Mouse (Mus musculus) brown adipose tissue, adult 24 weeks (tissue): ENCODE data around the gene Fam111a. TPM values are rescaled to one million over a fixed set of nuclear protein-coding genes. Genes with fewer than 3 reads are reported as not detected.

Source experiments
- H3K27ac ChIP-seq: fragments of 200-500 bp; replicated peaks from 2 replicates; pipeline ENCODE4 v1.5.1; 2012; ENCODE audit warnings: low read depth, mild to moderate bottlenecking, low read length
- H3K4me1 ChIP-seq: fragments of 200-500 bp; 2 replicates; pipeline ENCODE4 v1.6.1; 2012; ENCODE audit warnings: low read length, mixed read lengths; ENCODE audit not compliant: control insufficient read depth, insufficient read depth, insufficient read length
- H3K4me3 ChIP-seq: fragments of 200-500 bp; 2 replicates; pipeline ENCODE4 v1.5.1; 2012; ENCODE audit warnings: low read depth, mild to moderate bottlenecking, low read length, moderate library complexity; ENCODE audit not compliant: insufficient read depth
- polyA plus RNA-seq: library from polyadenylated mRNA; stranded (reverse); fragments of >200 nt; gene quantifications from 2 replicates; pipeline ENCODE4 v1.2.4, GENCODE M21; 2012; ENCODE audit not compliant: missing spikeins, insufficient read depth, insufficient read length

Fam111a gene
- polyA plus RNA-seq, 1 experiment, result 4.5 TPM

GRCm38 (mm10) chr19:12537168-12537567 is 8.4 kb upstream of the Fam111a start:
- Histone ChIP-seq H3K27ac (no peak overlapping the region), H3K4me1 (no peaks in the 10 kb centered on the region), H3K4me3 (no peak overlapping the region)

DNA sequence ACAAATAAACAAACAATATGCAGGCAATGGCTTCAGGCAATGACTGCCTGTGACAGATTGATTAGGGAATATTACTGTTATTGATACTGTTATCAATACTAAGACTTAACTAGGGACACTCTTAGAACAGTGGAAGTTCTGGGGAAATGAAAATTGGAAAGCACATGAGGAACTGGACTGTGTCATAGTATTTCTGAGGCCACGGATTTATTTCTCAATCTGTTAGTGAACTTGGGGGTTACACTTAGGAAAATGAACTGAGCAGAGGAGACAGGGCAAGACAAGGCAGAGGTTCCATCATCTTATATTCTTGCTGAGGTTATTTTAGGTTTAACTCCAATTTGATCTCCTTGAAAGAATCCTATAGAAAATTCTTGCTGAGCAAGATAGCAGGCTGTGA is 5.6 kb upstream of the Fam111a start:
- H3K4me3 ChIP-seq, result no peak overlapping the region
- no peaks in the 10 kb centered on the region for H3K4me1 ChIP-seq
- no peak overlapping the region for H3K27ac ChIP-seq

GRCm38 (mm10) chr19:12540727-12541126 is 4.8 kb upstream of the Fam111a start:
- no peak overlapping the region for H3K27ac ChIP-seq
- H3K4me1 ChIP-seq, result no peaks in the 10 kb centered on the region
- H3K4me3 ChIP-seq, result no peak overlapping the region

- Histone ChIP-seq H3K4me3 (no peak overlapping the region), H3K27ac (no peak overlapping the region), H3K4me1 (no peaks in the 10 kb centered on the region)
Measured at GRCm38 (mm10) chr19:12541644-12542043, 3.9 kb upstream of the Fam111a start.

GRCm38 (mm10) chr19:12549166-12549565 is 3.6 kb downstream of the Fam111a start:
- no peak overlapping the region for H3K4me3 ChIP-seq
- no peak overlapping the region for H3K27ac ChIP-seq
- H3K4me1 ChIP-seq, result no peaks in the 10 kb centered on the region

DNA sequence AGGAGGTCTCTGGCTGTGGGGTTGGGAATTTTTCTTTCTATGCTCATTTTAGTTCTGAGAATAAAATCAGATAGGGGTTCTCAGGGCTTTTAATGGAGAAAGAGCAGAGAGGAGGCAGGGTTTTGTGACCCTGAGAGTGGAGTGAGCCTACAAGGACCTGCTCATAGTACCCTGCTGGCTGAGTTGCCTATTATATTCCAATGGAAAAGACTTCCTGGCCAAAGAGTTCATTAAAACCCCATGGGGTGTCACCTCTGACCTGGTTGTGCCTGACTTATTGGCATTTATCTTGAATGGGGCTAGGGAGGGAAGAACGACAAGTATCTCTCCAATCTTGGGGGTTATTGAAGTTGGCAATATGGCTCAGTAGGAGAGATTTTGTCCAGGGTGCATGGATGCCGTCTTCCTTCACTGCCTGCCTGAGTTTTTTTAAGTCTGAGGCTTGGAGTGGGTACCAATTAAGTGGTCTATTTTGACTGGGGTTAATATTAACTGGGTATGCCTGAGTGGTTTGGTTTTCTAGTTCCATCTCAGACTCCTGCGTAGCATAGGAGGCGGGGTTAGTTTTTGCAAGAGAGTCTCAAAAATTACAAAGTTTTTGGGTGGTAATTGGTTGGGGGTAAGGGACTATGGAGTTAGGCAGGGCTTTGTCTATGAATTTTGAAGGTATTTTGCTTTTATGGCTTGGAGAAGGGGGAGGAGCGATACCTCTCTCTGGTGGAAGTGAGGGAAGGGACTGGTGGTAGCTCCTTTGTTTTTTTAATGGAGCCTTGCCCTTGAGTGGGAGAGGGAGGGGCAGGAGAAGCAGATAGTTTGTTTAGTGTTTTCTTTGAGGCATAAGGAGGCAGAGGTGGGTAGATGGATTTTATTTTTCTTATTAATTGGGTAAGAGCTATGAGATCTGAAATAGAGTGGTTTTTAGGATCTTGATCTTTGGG is 4.7 kb downstream of the Fam111a start:
- Histone ChIP-seq H3K27ac (no peak overlapping the region), H3K4me3 (no peak overlapping the region), H3K4me1 (no peaks in the 10 kb centered on the region)

GRCm38 (mm10) chr19:12556293-12556692 is 10.8 kb downstream of the Fam111a start:
- H3K4me1 ChIP-seq, result no peaks in the 10 kb centered on the region
- H3K4me3 ChIP-seq, result no peak overlapping the region
- no peak overlapping the region for H3K27ac ChIP-seq

DNA sequence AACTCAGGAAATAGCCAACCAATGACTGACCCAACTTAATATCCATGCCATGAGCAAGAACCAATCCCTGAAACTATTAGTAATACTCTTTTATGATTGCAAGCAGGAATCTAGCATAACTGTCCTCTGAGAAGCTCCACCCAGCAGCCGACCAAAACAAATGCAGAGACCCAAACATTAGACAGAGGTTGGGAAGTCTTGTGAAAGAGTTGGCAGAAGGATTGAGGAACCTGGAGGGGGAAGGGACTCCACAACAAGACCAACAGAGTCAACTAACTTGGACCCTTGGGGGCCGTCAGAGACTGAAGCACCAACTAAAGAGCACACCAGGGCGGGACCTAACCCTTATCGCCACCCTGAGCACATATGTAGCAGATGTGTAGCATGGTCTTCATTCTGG is 12.7 kb downstream of the Fam111a start:
- no peaks in the 10 kb centered on the region for H3K4me1 ChIP-seq
- H3K4me3 ChIP-seq, result no peak overlapping the region
- no peak overlapping the region for H3K27ac ChIP-seq

- Histone ChIP-seq H3K4me3 (no peak overlapping the region), H3K27ac (no peak overlapping the region), H3K4me1 (no peaks in the 10 kb centered on the region)
Measured at GRCm38 (mm10) chr19:12564197-12564596, 18.7 kb downstream of the Fam111a start.

- no peak overlapping the region for H3K4me3 ChIP-seq
- no peaks in the 10 kb centered on the region for H3K4me1 ChIP-seq
- H3K27ac ChIP-seq, result no peak overlapping the region
Measured at GRCm38 (mm10) chr19:12567011-12567410, 21.5 kb downstream of the Fam111a start.

- Histone ChIP-seq H3K27ac (no peak overlapping the region), H3K4me3 (no peak overlapping the region), H3K4me1 (peaks cover 2% of the 10 kb centered on the region; the same call in 1 of the 2 replicates)
Measured at GRCm38 (mm10) chr19:12570866-12571265, 25.3 kb downstream of the Fam111a start.

GRCm38 (mm10) chr19:12571687-12572086 is 26.1 kb downstream of the Fam111a start:
- peaks cover 4% of the 10 kb centered on the region for H3K4me1 ChIP-seq
- no peak overlapping the region for H3K27ac ChIP-seq
- no peak overlapping the region for H3K4me3 ChIP-seq

GRCm38 (mm10) chr19:12572614-12573265 is 27.2 kb downstream of the Fam111a start:
- H3K27ac ChIP-seq, result peak overlapping the region; percentile 72

DNA sequence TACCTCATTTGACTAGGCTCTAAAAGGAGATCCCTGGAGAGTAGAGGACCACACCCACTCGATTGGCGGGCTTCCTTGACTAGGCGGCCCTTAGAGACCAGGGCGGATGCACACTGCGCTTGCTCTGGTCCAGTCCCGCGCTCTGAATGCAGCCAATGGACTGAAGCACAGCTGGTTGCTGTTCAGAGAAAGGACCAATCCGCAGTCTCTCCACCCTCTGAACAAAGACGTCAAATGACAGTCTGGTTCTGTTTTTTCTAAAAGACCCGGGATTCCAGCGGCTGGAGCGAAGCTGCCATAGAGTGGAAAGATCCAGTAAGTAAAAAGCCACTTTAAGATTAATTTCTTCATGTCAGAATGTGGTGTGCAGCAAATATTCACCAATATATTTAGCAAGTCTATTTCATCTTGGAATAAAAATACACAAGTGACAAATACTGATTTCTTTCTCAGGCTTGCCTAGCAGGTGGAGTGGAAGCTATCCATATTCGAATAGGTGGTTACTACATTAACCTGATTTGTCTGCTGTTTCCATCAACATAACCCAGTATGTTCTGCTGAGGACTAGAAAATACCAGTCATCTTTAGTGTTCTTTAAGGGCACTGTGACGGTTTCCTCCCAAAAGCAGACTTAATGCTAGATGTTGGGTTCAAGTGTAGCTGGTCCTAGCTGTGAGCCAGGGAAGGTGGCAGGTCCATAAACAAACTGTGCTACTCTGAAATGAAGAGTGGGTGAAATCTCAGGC is 27.9 kb downstream of the Fam111a start:
- peaks cover 4% of the 10 kb centered on the region for H3K4me1 ChIP-seq
- peak overlapping the region; percentile 61 for H3K4me3 ChIP-seq
- peak overlapping the region; percentile 91 for H3K27ac ChIP-seq

More at GRCm38 (mm10) chr19:12572614-12573265, 27.2 kb downstream of the Fam111a start:
- Histone ChIP-seq H3K4me1 (peaks cover 4% of the 10 kb centered on the region), H3K4me3 (no peak overlapping the region)

GRCm38 (mm10) chr19:12574012-12574407 is 28.5 kb downstream of the Fam111a start:
- peak overlapping the region; percentile 91 for H3K27ac ChIP-seq
- peak overlapping the region; percentile 61 for H3K4me3 ChIP-seq
- peaks cover 4% of the 10 kb centered on the region for H3K4me1 ChIP-seq
